Mouse (Mus musculus) induced T-regulatory cell, adult 2 months (primary cell): ENCODE results near the gene Apopt1.

Experiments
- DNase-seq: peaks from one replicate; pipeline ENCODE4 v3.0.0-alpha.2; 2012; ENCODE audit warnings: low read depth

Apopt1 gene

DNA sequence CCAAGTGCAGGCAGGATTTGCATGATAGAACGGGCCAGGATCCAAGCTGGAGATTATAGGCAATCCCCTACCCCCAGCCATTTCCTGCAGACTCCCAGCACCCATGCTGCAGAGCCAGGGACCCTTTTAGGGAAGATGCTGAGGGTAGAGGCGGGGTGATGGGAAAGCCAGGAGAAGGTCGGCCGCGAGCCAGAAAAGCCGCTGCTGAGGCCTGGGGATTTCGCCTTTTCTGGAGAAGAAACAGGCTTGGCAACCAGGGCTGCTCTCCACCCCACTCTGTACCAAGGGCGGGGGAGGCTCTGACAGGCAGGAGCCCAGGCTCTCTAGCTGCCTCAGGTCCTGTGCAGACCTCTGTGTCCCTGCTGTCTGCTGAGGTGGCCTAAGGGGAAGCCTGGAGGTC lies 31.8 kb upstream of the Apopt1 start:
- DNase-seq, result no peak

DNA sequence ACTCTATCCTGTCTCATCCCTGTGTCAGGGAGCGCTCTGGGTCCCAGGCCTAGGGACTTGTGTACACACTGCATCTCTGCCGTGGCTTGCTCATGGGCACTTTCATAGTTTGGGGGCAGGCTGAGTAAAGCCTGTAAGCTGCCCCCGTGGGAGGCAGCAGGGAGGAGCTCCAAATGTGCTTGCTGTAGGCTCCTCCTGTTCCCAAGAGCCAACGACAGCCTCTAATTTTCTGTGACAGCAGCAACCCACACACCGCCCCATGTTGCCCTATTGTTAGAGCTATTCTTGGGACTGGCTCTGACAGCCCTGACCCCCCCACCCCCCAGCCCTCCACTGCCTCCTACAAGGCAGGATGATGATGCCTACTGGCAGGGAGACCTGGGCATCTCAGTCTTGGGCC lies 31.1 kb upstream of the Apopt1 start:
- DNase-seq, result no peak

DNA sequence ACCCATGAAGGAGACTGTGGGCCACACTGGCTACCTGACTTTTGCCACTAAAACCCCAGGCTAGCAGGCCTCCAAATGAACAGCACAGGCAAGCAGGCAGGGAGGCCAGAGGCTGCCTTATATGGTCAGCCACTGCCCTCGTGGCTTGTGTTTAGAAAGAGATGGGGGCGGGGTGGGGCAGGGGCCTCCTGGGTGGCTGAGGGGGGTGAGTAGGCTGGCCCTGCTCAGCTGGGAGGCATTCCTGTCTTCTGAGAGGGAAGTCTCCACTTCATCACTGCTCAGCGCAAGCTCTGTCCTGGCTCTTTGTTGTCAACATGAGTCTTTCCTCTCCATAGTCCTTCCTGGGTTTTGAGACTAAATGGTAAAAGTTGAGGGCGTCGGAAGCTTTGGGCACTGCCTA lies 30.3 kb upstream of the Apopt1 start:
- DNase-seq, result no peak

DNA sequence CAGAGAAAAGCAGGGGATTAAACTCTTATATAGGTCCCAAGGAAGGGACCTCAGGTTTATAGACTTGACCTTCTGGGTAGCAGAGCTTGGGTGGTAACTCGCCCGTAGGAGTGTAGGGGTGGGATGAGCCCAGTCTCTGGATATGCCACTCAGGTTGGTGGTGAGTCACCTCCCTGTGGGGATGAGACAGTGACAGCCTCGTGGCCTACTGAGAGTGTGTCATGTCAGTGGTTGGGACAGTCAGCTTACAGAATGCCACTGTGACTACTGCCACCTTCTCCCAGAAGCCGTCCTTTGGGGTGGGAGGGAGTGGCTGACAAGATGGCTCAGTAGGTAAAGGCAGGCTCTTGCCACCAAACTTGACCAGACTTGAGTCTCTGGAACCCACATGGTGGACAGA lies 26.7 kb upstream of the Apopt1 start:
- no peak for DNase-seq

DNA sequence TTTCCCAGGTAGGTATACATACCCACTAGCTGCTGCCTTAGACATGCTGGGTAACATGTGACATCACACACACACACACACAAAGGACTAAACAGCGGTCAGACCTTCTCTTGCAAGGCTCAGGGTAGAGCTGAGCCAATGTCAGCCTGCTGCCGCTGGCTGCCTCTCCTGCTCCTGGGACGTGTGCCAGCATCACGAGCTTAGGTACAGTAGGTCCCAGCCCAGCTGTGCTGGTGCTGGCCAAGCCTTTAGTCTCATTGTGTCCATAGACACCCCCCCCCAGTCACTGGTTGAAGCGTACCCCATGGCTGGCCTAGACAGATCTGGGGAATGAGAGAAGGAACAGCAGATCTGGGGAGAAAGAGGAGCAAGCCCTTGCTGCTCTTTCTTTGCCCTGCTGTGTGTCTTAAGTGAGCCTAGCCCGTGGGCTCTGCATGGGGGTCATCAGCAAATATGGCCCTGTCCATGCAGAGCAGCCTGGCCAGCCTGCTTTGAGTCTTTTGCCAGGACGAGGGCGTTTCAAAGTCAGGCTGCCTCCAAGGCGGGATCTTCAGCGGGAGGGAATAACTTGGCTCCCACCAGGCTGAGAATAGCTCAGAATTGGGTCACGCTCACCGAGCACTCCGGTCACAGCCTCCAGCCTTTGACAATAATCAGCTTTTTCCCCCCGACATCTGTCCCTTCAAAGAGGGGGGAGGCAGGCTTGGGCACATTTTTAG lies 25.6 kb upstream of the Apopt1 start:
- no peak for DNase-seq

DNA sequence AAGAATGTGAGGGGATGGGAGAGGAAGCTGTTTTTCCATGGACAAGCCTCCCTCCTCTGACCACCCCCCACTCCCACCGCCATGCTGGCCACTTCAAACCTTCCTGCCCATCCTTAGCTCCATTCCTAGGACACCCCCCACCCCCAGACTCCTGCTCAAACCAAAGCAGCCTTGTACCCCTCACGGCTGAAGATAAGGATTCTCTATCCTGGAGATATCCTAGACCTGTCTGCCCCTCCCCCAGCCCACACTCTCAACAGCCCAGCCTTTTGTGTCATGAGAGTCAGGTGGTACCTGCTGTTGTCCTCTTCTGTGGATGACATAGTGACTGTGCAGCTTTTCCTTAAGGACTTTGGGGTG lies 25.0 kb upstream of the Apopt1 start:
- DNase-seq, result no peak

DNA sequence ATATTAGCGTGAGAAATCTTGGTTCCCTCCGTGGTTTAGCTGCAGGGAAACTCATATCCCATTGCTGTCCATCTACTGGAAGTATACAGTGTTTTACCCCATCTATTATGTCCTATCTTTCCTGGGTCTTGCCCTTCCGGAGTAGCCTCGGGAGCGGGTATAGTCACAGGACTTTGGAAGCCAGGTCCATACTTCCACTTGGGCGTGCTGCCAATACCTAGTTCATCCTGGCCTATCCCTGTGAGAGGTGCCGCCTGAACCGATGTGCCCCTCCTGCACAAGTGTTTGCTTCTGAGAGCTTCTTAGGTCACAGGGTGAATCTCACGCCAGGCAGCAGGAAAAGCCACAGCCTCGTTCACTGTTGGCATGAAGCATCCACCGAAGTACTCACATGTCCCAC lies 23.6 kb upstream of the Apopt1 start:
- no peak for DNase-seq

DNA sequence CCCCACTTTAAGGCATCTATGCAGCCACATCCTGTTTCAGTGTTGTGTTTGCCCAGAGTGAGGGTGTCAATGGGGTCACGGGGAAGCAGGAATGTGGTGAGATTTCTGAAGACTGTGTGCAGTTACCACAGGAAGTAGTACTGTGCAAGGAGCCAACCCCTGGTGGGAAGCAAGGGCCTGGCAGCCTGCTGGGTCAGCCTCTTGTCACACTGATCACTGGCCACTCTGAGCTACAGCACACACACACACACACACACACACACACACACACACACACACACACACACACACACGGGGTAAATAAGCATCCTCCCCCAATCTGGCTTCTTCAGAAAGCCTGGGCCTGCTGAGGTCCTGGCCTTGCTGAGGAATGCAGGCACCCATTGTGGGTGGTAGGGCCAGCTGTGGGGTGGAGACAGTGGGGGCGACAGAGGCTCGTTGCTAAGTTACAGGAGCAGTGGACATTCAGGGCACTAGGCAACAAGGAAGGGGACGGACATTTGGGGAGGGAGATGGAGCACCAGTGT lies 21.7 kb upstream of the Apopt1 start:
- DNase-seq, result peak; percentile 73

DNA sequence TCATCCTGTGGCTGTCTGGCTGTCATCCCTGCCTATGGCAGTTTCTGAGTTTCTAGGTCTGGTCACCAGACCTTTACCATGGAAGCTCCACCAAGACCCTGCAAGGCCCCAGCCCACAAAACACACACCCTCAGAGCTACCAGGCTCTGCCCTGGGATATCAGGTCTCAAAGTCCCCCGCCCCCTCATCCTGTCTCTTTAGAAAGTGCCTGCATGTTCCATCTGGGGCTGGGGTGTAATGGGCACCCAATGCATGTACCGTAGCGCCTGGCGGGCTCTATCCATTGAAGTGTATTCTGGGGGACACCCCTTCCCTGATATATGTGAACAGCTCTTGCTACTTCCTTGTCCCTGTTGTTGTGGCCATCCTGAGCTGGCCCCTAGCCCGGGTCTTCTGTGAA lies 20.2 kb upstream of the Apopt1 start:
- no peak for DNase-seq

DNA sequence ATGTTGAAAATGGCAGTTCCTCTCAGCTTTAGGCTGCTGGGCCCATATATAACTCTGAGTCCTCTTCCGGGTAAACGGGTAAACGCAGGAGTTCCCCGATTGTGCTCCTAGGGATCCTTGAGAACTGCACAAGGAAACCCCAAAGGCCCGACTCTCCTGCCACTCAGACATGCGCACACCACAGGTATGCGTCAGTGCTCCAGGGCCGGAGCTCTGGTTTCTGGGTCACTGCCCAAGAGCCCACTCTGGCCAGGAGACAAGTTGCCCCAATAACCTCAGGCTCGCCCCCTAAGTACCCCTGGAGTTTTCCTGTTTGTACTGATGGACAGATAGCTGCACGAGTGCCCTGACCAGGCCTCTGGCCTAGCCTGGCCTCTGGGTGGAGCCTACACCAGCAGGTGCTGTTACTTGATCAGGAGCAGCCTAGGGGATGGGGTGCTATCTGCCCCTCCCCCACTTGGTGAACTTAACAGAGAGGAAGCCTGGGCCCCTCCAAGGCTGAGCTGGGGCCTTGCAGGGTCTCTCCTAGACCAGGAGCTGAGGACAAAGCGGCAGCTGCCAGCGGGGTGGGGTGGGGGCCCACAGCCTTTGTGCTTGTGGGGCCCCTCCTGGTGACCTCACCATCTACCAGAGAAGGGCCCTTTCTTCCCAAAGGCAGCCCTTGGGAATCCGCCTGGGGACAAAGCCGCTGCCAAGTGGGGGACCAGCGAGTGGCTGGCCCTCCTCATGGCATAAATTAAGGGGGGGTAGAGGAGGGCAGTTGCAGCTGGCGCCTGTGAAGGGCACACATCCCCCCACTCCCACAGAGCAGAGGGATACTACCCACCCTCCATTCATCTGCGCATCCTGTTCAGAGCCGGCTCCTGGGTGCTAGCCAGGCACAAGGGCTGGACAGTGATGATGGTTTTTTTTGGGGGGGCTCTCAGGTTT lies 19.5 kb upstream of the Apopt1 start:
- DNase-seq, result no peak

DNA sequence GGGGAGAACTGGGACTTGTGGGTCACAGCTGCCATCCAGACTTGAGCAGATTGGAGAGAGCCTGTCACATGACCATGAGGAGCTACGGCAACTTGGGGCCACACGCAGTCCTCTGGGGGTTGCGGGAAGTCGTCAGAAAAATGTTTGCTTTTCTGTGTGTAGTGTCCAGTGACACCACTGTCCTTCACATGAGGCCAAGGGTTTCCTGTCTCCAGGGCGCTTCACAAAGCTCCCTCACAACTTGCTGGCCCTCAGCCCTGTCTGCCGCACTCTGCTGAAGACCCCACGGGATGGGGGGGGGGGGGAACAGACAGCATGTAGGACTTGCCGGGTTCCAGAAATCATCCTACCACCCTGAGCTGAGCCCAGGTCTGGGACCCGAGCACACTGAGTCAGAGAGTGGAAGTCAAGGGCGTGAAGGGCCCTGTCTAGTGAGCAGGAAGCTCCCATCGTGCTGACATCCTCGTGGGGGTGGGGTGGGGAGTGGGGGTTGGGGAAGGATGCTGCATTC lies 18.7 kb upstream of the Apopt1 start:
- DNase-seq, result peak; percentile 60

DNA sequence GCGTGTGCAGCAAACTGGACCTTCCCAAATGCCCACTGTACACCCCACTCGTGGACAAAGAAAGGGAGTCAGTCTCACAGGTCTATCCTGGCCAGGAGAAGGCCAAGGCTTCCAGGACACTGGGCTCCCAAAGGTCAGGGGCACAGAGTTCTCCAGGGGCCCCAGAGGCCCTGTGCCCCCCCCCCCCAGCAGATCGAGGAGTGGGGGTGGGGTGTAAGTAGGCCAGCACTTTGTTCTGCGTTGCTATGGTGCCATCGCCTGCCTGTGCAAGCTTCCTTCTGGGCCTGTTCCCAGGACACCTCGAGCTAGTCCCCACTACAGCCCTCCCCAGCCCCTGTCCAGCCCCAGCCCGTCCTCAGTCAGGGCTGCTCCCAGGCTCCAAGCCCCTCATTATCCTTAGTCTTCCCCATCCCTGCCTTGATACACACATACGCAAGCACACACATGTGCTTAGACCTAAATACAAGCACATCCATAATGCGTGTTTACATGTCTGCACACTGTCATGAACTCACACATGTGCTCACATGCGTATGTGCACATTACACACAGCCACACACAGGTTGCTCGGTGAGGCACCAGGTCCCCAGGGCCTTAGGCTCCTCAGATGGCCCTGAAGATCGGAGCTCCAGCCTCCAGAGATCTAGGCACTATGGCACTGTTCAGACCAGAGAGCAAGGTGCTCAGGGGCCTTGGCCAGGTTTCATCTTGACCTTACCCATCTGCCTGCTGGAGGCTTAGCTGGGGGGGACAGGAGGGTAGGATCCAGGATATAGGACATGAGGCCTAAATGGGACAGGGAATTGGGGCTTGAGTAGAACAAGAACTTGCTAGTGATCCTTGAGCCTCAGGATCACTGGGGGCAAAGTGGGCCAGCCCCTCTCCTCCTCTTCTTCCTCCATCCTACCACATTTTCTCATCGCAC lies 17.9 kb upstream of the Apopt1 start:
- DNase-seq, result peak; percentile 32

DNA sequence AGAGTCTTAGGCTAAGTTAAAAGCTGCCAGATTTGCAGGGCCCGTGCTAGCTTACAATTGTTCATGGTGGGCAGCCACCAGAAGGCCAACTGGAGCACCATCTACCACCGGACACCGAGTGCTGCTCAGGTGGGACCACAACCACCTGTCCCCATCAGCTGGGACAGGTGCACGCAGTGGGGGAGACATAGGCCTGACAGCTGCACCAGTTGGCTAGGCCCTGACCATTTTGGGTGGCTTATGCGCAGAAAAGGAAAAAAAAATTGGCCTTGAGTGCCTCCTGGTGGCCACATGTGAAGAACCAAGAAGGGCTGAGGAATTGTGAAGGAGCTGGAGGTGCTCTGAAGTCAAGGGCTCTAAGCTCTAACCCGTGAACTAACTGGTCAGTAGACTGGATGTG lies 16.8 kb upstream of the Apopt1 start:
- DNase-seq, result peak; percentile 91

DNA sequence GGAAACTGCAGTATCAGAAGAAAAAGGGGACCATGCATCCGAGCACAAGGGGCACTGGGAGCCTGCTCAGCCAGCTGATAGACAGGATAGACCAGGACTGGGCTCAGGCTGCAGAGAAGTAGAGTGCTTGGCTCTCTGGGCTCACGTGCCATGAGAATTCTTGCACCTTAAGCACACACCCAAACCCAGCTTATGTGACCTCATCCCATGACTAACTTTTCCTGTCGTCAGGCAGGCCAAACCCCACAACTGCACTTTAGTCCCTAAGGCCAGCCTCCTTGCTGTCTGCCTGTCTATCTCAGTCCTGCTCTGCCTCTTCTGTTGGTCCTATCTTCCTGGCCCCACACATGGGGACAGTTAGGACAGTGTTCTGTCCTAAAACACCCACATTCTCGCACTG lies 15.4 kb upstream of the Apopt1 start:
- no peak for DNase-seq

DNA sequence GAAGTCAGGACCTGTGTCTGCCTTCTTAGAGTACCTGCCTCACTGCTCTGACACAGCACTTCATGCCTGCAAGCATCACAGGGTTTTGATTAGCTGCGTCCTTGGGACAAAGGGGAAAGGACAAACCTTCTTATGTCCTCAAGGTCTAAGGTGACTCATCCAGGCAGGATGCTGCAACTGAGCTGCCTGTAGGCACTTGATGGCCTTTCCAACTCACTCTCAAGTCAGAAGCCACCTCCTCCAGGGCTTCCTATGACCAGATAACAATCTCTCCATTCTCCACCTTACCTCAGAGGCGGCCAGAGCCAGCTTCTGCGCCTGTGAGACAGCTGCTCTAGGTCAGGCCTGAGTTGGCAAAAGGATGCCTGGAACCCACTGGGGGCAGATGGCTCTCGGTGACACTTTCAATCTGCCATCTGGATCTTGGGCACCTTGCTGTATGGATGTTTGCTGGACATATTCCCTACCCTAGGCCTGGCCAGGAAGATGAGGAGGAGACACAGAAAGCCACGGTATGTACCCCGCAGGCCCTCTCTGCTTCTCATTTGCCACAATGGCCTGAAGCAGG lies 14.6 kb upstream of the Apopt1 start:
- DNase-seq, result no peak

DNA sequence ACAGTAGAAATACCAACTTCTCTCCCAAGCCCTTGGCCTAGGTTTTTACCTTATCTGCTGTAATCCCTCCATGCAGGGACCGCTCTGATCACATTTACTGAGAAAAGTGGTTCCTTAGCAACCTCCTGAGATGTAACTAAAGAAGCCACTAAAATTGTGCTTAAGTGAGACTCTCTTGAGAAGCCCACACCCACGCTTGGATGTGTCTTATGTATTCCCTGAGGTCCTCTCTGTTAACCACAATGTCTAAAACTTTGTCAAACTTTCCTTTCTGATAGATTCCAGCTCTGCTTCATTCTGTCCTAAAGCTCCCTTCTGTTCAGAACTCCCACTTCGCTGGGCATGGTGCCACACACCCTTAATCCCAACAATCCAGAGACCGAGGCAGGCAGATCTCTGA lies 13.5 kb upstream of the Apopt1 start:
- DNase-seq, result no peak

DNA sequence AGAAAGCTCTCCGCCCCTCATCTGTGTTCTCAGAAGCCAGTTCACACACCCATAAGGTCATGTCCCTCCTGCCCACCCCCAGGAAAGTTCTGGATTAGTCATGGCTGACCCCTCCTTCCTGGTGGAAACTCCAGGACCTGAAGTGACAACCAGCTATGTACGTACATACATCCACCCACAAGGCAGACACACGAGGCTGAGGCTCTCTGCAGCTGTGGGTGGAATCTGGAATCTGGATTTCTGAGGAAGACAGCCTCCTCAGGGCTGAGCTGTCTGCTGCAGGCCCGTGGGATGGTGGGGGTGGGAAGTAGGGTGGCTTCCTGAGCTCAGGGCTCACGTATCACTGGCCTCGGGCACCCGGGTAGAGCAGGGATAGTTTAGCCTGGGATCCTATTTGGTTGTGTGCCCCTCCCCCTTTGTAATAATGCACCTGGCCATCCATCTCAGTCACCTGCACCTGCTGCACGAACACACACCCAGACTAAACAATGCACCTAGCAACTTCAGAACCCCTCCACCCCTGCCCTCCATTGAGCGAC lies 12.1 kb upstream of the Apopt1 start:
- no peak for DNase-seq

DNA sequence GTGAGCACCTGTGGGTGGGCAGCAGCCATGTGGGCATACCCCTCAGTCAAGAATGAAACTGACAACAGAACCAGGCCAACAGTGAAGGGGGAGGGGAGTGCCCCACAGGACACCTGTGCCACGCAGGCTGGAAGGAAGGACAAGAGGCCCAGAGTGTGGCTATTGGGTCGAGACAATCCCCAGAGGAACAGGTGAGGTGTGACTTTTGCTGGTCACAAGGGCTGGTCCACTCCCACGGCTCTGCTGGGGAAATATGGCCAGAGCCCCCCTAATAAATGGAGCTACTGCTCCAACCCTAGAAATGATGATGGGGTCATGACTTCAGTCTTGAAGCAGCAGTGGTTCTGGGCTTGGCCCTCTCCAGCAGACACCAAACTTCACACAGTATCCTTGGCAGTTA lies 9.8 kb upstream of the Apopt1 start:
- DNase-seq, result no peak

DNA sequence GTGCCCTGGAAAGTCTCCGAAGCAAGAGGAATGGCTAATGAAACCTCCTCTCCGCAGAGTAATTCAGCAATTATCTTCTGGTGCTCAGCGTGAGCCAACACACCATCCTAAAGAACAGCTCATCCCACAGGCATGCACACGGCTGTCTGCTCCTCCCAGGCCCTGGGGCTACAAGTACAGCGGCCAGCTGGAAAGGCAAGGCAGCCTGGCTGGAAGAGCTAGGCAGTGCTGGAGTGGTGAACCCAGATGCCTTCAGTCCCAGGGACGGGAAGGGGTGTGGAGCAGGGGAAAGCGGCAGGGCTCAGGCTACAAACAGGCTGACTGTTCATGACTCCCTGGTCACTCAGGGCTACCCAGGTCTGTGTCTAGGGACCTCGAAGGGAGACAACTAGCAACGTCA lies 8.5 kb upstream of the Apopt1 start:
- no peak for DNase-seq

DNA sequence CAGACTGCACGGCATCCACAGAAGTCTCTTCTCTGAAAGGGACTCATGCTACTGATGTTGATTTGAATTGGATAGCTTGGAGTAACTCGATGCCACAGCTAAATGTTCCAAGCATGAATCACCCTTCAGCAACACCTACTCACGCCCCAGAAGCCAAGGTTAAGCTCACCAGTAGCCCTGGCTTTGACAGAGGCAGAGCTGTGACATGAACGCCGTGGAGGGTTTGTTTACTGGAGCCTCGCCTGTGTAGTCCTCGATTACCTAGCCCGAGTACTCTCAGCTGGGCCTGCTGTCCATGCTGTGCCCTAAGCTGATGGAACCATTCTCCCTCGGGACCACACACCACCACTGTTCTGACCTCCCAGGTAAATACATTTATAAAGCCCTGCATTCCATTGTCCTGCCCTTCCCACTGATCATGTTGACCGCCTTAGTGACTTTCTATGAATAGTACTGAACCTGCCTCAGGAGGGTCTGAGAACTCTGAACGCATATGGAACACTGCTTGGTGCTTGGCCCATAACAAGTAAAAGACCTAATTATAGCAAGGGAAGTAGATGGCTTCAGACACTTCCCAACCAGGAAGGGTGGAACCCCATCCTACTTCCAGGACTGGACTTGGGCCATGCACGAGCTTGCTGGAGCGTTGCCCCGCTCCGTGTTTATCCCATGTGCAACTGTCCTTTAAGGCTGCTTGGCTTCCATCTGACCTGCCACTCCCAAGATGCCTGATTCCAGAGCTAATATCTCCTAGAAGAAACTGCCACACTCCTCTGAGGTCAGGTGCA lies 7.7 kb upstream of the Apopt1 start:
- no peak for DNase-seq

DNA sequence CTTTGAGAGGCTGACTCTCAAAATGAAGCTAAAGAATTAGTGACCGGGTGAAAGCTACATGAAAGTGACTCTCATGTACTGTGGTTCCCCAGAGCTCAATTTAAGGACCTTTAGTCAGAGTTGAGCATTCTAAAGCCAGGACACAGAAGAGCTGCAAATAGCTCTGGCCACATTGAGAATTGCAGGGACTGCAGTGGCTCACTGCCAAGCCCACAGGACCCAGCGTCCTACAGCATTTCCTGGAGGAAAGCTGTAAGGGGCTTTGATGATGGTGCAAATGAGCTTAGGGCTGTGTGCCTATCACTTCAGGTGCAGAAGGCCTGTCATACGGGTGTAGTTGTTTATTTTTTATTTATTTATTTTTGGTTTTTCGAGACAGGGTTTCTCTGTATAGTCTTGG lies 4.9 kb upstream of the Apopt1 start:
- DNase-seq, result no peak
